Mouse (Mus musculus) naive thymus-derived CD4-positive, alpha-beta T cell, adult 2 months (primary cell): ENCODE measurements at regions not wholly inside any gene's neighbourhood (a gene's known extent, or its start where the extent isn't known, plus 50 kb on each side); places are given as distances from the start of the nearest gene placed in this dataset.
A peak's percentile ranks its signal among the peaks of the same experiment; 100 is the strongest.

Source experiments
- DNase-seq: peaks from one replicate; pipeline ENCODE4 v3.0.0-alpha.2; 2011; ENCODE audit warnings: low read depth

DNA sequence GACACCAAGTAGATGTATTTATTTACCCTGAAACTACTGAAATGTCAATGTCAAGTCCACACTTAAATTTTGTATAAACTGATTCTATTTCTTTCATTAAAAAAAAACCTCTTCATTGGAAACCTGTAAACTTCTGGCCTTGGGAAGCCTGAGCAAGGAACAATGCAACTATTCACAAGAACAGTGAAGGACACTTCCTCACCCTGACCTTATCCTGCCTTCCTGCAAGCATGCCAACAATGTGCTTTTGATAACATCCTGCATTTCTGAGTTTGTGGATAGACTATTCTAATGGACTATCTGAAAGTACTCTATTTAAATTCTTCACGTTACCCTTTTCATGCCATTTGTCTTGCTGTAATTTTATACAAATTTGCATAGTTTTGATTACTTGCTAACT is 53.1 kb upstream of the Nabp1 start:
- DNase-seq = no peak

DNA sequence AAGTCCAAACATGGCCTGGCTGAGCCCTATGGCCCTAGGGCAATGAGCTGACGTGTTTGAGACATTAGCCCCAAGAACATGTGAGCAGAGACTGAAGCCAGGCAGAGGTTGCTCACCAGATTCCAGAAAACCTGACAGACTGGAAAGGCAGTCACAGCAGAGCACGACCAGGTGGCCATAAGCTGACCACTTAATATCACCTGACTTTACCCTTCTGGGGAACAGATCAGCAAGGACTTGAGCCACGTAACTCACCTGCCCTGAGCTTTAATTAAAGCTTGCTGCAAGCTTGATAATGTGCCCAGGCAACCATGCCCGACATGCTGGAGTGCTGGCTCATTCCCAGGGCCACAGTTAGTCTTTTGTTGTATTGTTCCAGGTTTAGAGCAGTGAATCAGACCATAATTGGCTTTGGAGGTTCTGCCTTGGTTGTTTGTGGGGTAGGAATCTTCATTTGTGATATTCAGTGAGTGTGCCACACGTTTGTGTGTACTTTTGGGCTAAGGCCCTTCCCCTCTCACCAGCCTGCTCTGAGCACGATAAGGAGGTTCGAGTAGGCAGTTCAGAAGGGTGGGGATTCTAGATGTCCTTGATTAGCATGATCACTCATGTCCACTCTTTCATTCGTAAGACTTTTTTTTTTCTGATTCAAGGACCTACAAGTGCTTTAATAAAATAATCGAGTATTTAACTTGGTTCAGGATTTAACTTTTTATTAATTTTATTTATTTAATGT is 52.1 kb upstream of the Nabp1 start:
- DNase-seq = no peak

DNA sequence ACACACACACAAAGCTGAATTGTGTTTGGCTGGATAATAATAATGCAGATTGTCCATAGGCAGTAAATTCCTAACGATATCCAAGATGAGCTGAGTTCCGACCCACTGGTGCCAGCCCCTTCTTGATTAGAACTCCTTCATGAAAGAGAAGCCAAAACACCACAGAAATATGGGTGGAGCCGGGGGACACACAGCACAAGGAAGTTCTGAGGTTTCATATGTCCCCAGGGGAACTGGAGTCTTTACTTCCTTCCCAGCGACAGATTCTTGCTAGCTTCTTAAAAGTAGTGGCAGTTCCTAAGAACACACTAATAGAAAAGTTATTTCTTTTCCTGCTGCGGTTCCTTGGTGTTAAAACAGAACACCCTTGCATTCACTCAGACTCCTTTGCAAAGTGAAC is 51.4 kb upstream of the Nabp1 start:
- DNase-seq = peak; percentile 62

DNA sequence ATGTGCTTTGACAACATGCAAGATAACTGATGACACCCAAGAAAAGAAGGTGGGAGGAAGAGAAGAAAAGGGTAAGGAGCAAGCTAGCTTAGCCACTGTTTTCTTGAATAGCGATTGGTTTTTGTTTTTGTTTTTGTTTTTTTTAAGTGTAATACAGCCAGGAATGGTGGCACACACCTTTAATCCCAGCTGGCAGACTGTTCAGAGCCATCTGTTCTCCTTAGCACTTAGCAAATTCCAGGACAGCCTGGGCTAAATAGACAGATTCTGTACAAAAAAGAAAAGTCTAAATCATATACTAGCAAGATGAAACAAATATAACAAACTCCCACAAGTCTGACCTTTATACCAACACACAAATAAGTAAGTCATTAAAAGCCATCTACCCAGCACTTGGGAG is 50.4 kb upstream of the Nabp1 start:
- no peak for DNase-seq
